Mouse (Mus musculus): ENCODE data around the gene Mtcp1. TPM values are rescaled to one million over a fixed set of nuclear protein-coding genes. Genes with fewer than 3 reads are reported as not detected.

Gene Mtcp1
- polyA plus RNA-seq (2012; ENCODE audit: low replicate concordance): 0.75 TPM in 1 of 2 replicates, not detected in the other

DNA sequence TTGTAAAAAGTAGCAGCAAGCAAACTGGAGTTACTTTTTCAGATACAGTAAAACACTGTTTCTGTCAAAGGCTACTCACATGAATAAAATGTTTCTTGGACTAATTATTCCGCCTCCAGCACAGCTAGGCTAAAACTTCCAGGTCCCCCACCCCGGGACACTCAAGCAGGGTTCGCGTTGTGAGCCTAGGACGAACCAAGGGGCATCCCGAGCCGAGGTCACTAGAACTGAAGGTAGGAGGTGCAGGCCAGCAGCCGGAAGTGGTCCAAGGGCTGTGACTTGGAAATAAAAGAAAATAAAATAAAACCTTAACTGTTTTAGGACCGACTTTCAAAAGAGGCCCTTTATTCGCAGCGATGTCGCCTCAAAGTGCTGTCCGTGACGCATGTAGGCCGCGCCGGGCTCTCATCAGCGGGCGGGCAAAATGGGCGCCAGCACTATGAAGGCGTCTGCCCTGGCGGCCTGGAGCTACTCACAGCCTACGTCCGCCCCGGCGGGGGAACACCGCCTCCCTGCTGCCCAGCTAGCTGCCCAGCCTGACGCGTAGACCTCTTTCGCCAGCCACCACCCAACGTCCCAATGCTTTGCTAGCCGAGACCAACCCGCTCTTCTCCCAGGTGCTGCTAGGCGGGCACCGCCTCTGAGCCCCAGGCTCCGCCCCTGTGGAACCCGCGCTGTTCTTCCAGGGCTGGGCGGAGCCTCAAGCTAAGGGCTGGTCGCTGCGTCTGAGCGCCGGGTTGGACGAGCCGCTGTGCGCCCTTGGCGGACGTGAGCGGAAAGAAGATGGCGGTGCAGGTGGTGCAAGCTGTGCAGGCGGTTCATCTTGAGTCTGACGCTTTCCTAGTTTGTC lies at the start of gene Mtcp1, which contains the start of the genes Cmc4 and Brcc3:
TSS of gene Mtcp1 (minus strand) at position 653 of the 850 bp plus-strand sequence.
TSS of gene Cmc4 (minus strand) at position 649 of the 850 bp plus-strand sequence.
TSS of gene Brcc3 (plus strand) at position 693 of the 850 bp plus-strand sequence.

DNA sequence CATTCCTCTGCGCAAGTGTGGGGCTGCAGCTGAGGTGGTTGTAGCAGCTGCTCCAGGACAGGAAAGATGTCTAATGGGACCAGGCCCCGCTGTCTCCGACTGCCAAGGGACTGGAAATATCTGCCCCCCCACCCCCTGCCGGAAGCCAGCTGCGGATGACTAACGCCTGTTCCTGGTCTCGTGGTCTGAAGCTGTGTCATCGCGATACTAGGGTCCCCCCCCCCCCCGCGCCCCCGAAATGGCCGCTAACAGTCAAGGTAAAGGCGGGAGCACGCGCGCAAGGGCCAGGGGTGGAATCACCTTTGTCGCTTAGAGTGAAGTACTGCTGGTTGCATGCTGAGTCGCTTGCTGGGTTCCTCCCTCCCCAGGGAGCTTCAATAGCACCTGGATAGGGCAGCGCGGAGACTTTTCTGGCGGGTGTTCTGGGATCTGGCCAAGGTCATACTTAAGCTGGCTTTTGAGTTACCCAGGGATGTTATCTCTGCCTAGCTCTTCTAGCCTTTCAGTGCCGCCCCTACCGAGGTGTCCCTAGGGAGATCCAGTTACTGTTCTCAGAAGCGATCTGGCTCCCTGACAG lies 34.1 kb downstream of the Mtcp1 start, which contains the start of the genes Fundc2 and F8:
TSS of gene Fundc2 (plus strand) at position 205 of the 577 bp plus-strand sequence.
TSS of gene F8 (minus strand) at position 421 of the 577 bp plus-strand sequence.

Other genes with a start within 250 kb of the Mtcp1 start
- 0.17 and 3.4 TPM in 2 replicates for gene Fundc2, start 34.2 kb downstream of the Mtcp1 start, polyA plus RNA-seq (2012; ENCODE audit: low replicate concordance)
- gene F8, start 34.0 kb downstream of the Mtcp1 start, polyA plus RNA-seq (2012; ENCODE audit: low replicate concordance): 0.05 TPM in 1 of 2 replicates, not detected in the other
- gene Cmc4, start within 50 bp of the Mtcp1 start, polyA plus RNA-seq (2012; ENCODE audit: low replicate concordance): 3.5 and 6.8 TPM in 2 replicates
- gene Brcc3, start within 50 bp of the Mtcp1 start, polyA plus RNA-seq (2012; ENCODE audit: low replicate concordance): 0.08 and 5.1 TPM in 2 replicates
- 0.90 and 0.96 TPM in 2 replicates for gene Vbp1, start 97.7 kb upstream of the Mtcp1 start, polyA plus RNA-seq (2012; ENCODE audit: low replicate concordance)
- gene Rab39b, start 161.6 kb upstream of the Mtcp1 start, polyA plus RNA-seq (2012; ENCODE audit: low replicate concordance): 0.07 TPM in 1 of 2 replicates, not detected in the other